Mouse (Mus musculus) kidney, adult 11 months (tissue): ENCODE measurements around the gene Mobp.

Experiments
- DNase-seq: peaks from one replicate; pipeline ENCODE4 v3.0.0; 2022

Gene Mobp

DNA sequence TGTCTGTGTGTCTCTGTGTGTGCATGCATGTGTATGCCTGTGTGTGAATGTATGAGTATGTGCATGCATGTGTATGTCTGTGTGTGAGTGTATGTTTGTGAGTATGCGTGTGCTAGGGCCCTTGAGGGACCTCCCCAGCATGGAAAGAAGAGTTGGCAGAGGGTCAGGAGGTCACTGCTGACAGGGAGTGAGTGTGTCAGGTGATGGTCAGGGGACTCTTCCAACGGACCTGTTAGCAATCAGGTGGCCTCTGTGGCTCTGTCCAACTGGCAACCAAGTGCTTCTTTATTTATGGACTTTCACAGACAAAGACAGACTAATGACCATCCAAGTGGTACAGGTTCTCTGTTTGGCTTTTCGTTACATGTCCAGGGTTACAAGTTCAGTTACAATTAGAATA lies 69.9 kb downstream of the Mobp start:
- DNase-seq = no peak
